Mouse (Mus musculus) kidney, adult 2 months (tissue): ENCODE data around the gene Parp1.

Source experiments
- CTCF ChIP-seq: fragments of 200-500 bp; conservative IDR thresholded peaks from 2 replicates; pipeline ENCODE4 v1.5.1; 2011; ENCODE audit warnings: low read depth, mild to moderate bottlenecking, control low read depth, low read length, moderate library complexity, mixed read lengths; ENCODE audit not compliant: insufficient read depth, insufficient read length
- POLR2A ChIP-seq: fragments of 200-500 bp; IDR thresholded peaks from one replicate; pipeline ENCODE4 v1.6.1; 2011; ENCODE audit warnings: low read depth, low read length, control low read depth

GRCm38 (mm10) chr1:180600578-180600977, 31.9 kb downstream of the Parp1 start:
- TF ChIP-seq CTCF: no peak
- no peak for TF ChIP-seq POLR2A
